Mouse (Mus musculus) stomach, postnatal 0 days (tissue): ENCODE measurements around the gene Mgat4e.

Experiments used
- CTCF ChIP-seq: IDR thresholded peaks from 2 replicates; pipeline ENCODE4 v1.5.1; 2016; ENCODE audit warnings: antibody characterized with exemption, low read depth, mild to moderate bottlenecking, moderate library complexity
- EP300 ChIP-seq: optimal IDR thresholded peaks from 2 replicates; pipeline ENCODE3; 2016; ENCODE audit warnings: antibody characterized with exemption

DNA sequence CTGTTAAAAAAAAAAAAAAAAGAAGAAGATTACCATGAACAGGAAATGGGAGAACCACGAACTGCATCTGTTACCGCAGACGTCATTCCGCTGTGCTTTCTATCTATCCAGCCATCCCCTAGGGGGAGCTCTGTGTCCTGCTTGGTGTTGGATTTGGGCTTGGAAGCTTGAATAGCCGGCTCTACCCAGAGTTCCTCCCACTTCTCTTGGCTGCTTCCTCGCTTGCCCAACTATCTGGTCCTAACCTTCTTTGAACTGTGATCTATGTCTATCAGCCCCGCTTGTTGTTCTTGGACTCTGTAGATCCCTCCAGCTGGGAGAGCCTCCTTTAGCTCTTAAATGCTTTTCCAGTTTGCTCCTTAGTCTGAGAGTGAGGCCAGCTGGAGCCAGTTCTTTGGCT lies 30.8 kb downstream of the Mgat4e start:
- TF ChIP-seq CTCF = peak; percentile 92
- TF ChIP-seq EP300 = no peak
